ENCODE assay signal across 17 mouse cellular contexts in the genomic region with DNA sequence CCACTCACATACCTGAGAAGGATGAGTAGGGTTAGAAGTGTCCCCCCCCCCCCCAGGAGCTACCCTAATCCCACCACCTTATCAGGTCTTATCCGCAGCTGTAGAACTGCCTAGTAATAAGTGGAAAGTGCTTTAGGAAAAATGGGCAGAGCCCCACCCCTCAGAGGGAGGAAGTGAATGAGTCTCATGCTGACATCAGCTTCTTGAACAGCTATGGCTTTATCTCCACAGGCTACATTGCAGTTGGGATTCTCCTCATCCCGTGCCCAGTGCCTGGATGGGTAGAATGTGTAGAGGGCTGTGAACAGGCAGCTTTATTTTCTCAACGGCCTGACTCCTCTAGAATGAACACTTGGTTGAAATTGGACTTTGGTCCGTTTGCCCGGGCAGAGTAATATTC. TPM values are rescaled to one million over a fixed set of nuclear protein-coding genes. Genes with fewer than 3 reads are reported as not detected.
A peak's percentile ranks its signal among the peaks of the same experiment; 100 is the strongest.
DNase-seq lines count a peak whose midpoint lies in the region; ATAC-seq and TF ChIP-seq lines count a peak whose summit lies in the region.
"Had no signal": no experiment of that assay in that cellular context is flagged by ENCODE, and none has a peak within 500 bp of the region (broad histone marks: within the 10 kb centered on the region; RNA-seq: fewer than 3 reads in every experiment).

No protein-coding gene starts in this region.

- peak; percentile 40 for ATAC-seq in erythroid progenitor cell, adult 5-6 weeks (replicated peaks; ENCODE audit: low FRiP score, poor library complexity, severe bottlenecking)
- peak; percentile 43 for ATAC-seq in liver, postnatal 0 days
- ATAC-seq: hindbrain, postnatal 0 days; midbrain, embryonic 13.5 days had no signal

- H3K4me1 ChIP-seq in kidney, adult 2 months (ENCODE audit: control insufficient read depth, insufficient read depth, low read length): peaks cover 51% of the 10 kb centered on the region
- peaks cover 70% of the 10 kb centered on the region for H3K4me1 ChIP-seq in liver, postnatal 0 days (ENCODE audit: insufficient read depth)

- no peak overlapping the region for H3K4me3 ChIP-seq in kidney, adult 2 months (ENCODE audit: insufficient read depth, low read depth, low read length)
- no peak overlapping the region for H3K4me3 ChIP-seq in liver, postnatal 0 days (ENCODE audit: low read depth, low read length)
- H3K4me3 ChIP-seq: midbrain, embryonic 13.5 days had no signal

- no peak overlapping the region for H3K27ac ChIP-seq in kidney, adult 2 months (ENCODE audit: insufficient read depth, low read depth, low read length)
- peak overlapping the region; percentile 79 for H3K27ac ChIP-seq in liver, postnatal 0 days (ENCODE audit: low read depth)
- H3K27ac ChIP-seq: hindbrain, postnatal 0 days; kidney, postnatal 0 days; midbrain, embryonic 13.5 days had no signal

- 0 out of 2 replicates have a peak overlapping the region, but pooled peaks have one; percentile 44 for H3K9ac ChIP-seq in liver, postnatal 0 days (replicated peaks)
- H3K9ac ChIP-seq: midbrain, embryonic 13.5 days had no signal

- H3K36me3 ChIP-seq in kidney, adult 2 months (ENCODE audit: control insufficient read depth, insufficient read depth, low read length): no peaks in the 10 kb centered on the region
- 0 out of 2 replicates have a peak, but pooled peaks cover under 1% of the 10 kb centered on the region for H3K36me3 ChIP-seq in liver, postnatal 0 days (replicated peaks; ENCODE audit: insufficient read depth, low read length)

- H3K27me3 ChIP-seq in kidney, adult 2 months (replicated peaks; ENCODE audit: control insufficient read depth, insufficient read depth, low read length): no peaks in the 10 kb centered on the region
- H3K27me3 ChIP-seq in liver, postnatal 0 days (ENCODE audit: insufficient read depth, low read length): no peaks in the 10 kb centered on the region
- H3K27me3 ChIP-seq: midbrain, embryonic 13.5 days had no signal

- no peak for TF ChIP-seq CTCF in kidney, adult 2 months (conservative IDR thresholded peaks at IDR 0.05; ENCODE audit: insufficient read depth, insufficient read length, low read depth, low read length)
- TF ChIP-seq CTCF in liver, postnatal 0 days (IDR thresholded peaks at IDR 0.05; ENCODE audit: low read depth): no peak

- TF ChIP-seq EP300 in liver, postnatal 0 days (IDR thresholded peaks at IDR 0.05; ENCODE audit: low read depth): no peak

- H3K9me3 ChIP-seq in liver, postnatal 0 days (ENCODE audit: low read length): no peaks in the 10 kb centered on the region
- H3K9me3 ChIP-seq: G1E; midbrain, embryonic 13.5 days had no signal

- H3K4me2 ChIP-seq in liver, postnatal 0 days (ENCODE audit: low read depth, low read length): 0 out of 2 replicates have a peak overlapping the region, but pooled peaks have one; percentile 27
- H3K4me2 ChIP-seq: midbrain, embryonic 13.5 days had no signal

- 64% methylated on average over 5 of the region's 5 CpGs for WGBS in kidney, adult 2 months
- 54% methylated on average over 5 of the region's 5 CpGs for WGBS in liver, postnatal 0 days (ENCODE audit: insufficient replicate concordance)

- DNase-seq in kidney, adult 2 months: peak; percentile 49
- no peak for DNase-seq in kidney, adult 18-20 months
- peak; percentile 70 for DNase-seq in c-Kit-negative CD71-positive TER-119-positive erythroid progenitor cells, embryonic 14.5 days (ENCODE audit: low read depth, low spot score)
- DNase-seq in liver, postnatal 0 days: no peak
- no peak for DNase-seq in cerebellum, adult 9-11 months
- no peak for DNase-seq in gastrocnemius, adult 8-10 months (ENCODE audit: low spot score in 2 of 2)
- DNase-seq: adrenal gland, adult 2 months; cerebellum, postnatal 14 days; layer of hippocampus, adult 9-11 months; lung, postnatal 14 days; thymus, adult 18-20 months had no signal

- no peak for TF ChIP-seq POLR2A in kidney, adult 2 months (IDR thresholded peaks at IDR 0.05; ENCODE audit: low read depth, low read length)

RNA-seq across cellular contexts. Expression of gene Zfp750, which starts 28.1 kb away (rescaled TPM):
- polyA plus RNA-seq in kidney, adult 2 months (2012; rRNA removed): 3.0 and 3.3 TPM in 2 replicates
- total RNA-seq in erythroid progenitor cell, adult 5-6 weeks (2015; ENCODE audit: low replicate concordance): not detected in 2 replicates
- 1.4 TPM in 1 of 2 replicates, not detected in the other for total RNA-seq in erythroid progenitor cell, adult 5-6 weeks (2017; ENCODE audit: low replicate concordance)
- 2.5 TPM in 2 replicates for polyA plus RNA-seq in liver, postnatal 0 days (2015; fragmentation: Nextera tagmentation; extraction: Ambion mirVana)
- under 1 TPM; 0.51 to 0.80 (median 0.68) TPM for total RNA-seq in gastrocnemius, adult 8-10 months (2022)
- total RNA-seq: left cerebral cortex, postnatal 10 days had no signal

Comparison
In these comparisons a context has a peak if more than half of its experiments do, and no peak if none do; other contexts are left out.
1. DNase-seq: peak in kidney, adult 2 months (single experiment) and c-Kit-negative CD71-positive TER-119-positive erythroid progenitor cells, embryonic 14.5 days (single experiment); none in kidney, adult 18-20 months (single experiment), liver, postnatal 0 days (single experiment), cerebellum, adult 9-11 months (single experiment) and gastrocnemius, adult 8-10 months (0 of 2).